Mouse (Mus musculus) hindbrain, embryonic 16.5 days (tissue): ENCODE results near the gene Siva1. TPM values are rescaled to one million over a fixed set of nuclear protein-coding genes. Genes with fewer than 3 reads are reported as not detected.

Experiments used
- ATAC-seq: fragments of 200-750 bp; cut with Nextera tagmentation; 2 replicates; pipeline ENCODE4 v1.8.0; 2017; ENCODE audit warnings: moderate TSS enrichment, moderate library complexity
- H3K27ac ChIP-seq: fragments of 300-500 bp; sonication (generic); 2 replicates; pipeline ENCODE4 v1.5.1; 2014; ENCODE audit warnings: low read depth, mild to moderate bottlenecking, control low read depth, low read length, moderate library complexity
- H3K27me3 ChIP-seq: fragments of 300-500 bp; sonication (generic); replicated peaks from 2 replicates; pipeline ENCODE4 v1.6.1; 2014; ENCODE audit warnings: low read length; ENCODE audit not compliant: control insufficient read depth, insufficient read depth
- H3K36me3 ChIP-seq: fragments of 300-500 bp; sonication (generic); 2 replicates; pipeline ENCODE4 v1.6.1; 2014; ENCODE audit warnings: mild to moderate bottlenecking, low read length, moderate library complexity, mixed read lengths; ENCODE audit not compliant: control insufficient read depth, insufficient read depth
- H3K4me1 ChIP-seq: fragments of 300-500 bp; sonication (generic); 2 replicates; pipeline ENCODE4 v1.6.1; 2014; ENCODE audit warnings: low read depth, low read length; ENCODE audit not compliant: control insufficient read depth, insufficient read depth
- H3K4me2 ChIP-seq: fragments of 300-500 bp; sonication (generic); 2 replicates; pipeline ENCODE4 v1.6.1; 2014; ENCODE audit warnings: mild to moderate bottlenecking, low read length, control low read depth, moderate library complexity
- H3K4me3 ChIP-seq: fragments of 300-500 bp; sonication (generic); 2 replicates; pipeline ENCODE4 v1.5.1; 2014; ENCODE audit warnings: mild to moderate bottlenecking, low read length, control low read depth, moderate library complexity
- H3K9ac ChIP-seq: fragments of 300-500 bp; sonication (generic); 2 replicates; pipeline ENCODE4 v1.6.1; 2014; ENCODE audit warnings: low read depth, mild to moderate bottlenecking, control low read depth, low read length, moderate library complexity
- H3K9me3 ChIP-seq: fragments of 300-500 bp; sonication (generic); 2 replicates; pipeline ENCODE4 v1.6.1; 2014; ENCODE audit warnings: mild to moderate bottlenecking, low read length, moderate library complexity; ENCODE audit not compliant: control insufficient read depth
- WGBS: fragments of 180-500 bp; shearing (Covaris S2); extraction: QIAGEN DNeasy Blood & Tissue Kit; methylation state at CpG from one replicate; pipeline ENCODE4 v1.1.7; 2014; 5-methylcytosine and 5-hydroxymethylcytosine counted together
- polyA plus RNA-seq: library from polyadenylated mRNA; unstranded; fragments of >200 nt; fragmentation: Nextera tagmentation; extraction: Ambion mirVana; gene quantifications from 2 replicates; pipeline ENCODE4 v1.2.1, GENCODE M21; 2015

The Siva1 gene
- polyA plus RNA-seq, 1 experiment from 2014 or later, result 48.1 TPM

GRCm38 (mm10) chr12:112619686-112620353 is 24.7 kb upstream of the Siva1 start, which contains the start of gene Adssl1:
Adssl1 (plus strand) TSS chr12:112620045.
- Histone ChIP-seq H3K27ac (peak within 1 kb of the TSS; percentile 39; the same call in 1 of the 2 replicates), H3K27me3 (peaks cover 15% of the 10 kb centered on the region), H3K4me1 (peaks cover 8% of the 10 kb centered on the region; the same call in 1 of the 2 replicates), H3K4me3 (peak within 1 kb of the TSS; percentile 61), H3K9ac (peak within 1 kb of the TSS; percentile 80), H3K9me3 (no peaks in the 10 kb centered on the region), H3K36me3 (no peaks in the 10 kb centered on the region), H3K4me2 (peak within 1 kb of the TSS; percentile 99)
- WGBS, result under 1% methylated on average over 50 of the region's 56 CpGs
- peak; percentile 51 for ATAC-seq

DNA sequence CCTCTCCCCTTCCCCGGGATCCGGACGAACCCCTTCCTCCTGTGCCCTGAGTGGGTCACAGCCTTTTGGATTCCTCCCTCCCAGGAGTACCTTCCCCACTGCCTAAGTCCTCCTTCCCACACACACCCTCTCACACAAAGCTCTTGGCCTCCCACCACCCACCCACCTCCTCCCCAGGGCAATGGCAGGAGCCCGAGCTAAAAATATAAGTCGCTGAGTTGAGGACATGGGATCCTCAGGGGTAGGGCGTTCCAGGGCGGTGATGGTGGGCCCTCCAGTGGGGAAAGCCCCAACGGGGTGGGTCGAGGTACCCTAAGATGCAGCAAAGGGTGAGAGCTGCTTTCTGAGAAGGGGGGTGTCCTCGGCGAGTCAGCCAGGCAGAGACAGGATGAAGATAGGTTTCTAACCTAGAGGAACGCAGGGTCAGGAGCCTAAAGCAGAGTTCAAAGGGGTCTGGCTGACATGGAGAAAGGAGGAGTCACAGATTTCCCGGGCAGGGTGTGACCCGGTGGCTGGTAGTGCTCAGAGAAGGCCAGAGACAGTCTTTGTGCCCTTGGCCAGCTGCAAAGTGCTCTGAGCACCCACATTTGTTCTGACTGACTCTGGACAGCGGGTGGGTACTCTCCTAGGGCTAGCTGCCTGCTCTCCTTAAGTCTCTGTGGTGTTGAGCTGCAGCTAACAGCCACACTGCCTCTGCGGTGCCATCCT is 24.0 kb upstream of the Siva1 start:
- peaks cover 15% of the 10 kb centered on the region for H3K27me3 ChIP-seq
- ATAC-seq, result no peak; the same call in none of the 2 replicates
- no peaks in the 10 kb centered on the region for H3K9me3 ChIP-seq
- H3K36me3 ChIP-seq, result no peaks in the 10 kb centered on the region
- H3K27ac ChIP-seq, result no peak overlapping the region
- peak overlapping the region; percentile 80 for H3K9ac ChIP-seq
- 9% methylated on average over 16 of the region's 16 CpGs for WGBS
- H3K4me2 ChIP-seq, result peak overlapping the region; percentile 99
- H3K4me1 ChIP-seq, result peaks cover 8% of the 10 kb centered on the region; the same call in 1 of the 2 replicates
- peak overlapping the region; percentile 61 for H3K4me3 ChIP-seq

GRCm38 (mm10) chr12:112621900-112622299 is 22.6 kb upstream of the Siva1 start:
- Histone ChIP-seq H3K36me3 (no peaks in the 10 kb centered on the region), H3K27me3 (peaks cover 15% of the 10 kb centered on the region), H3K4me2 (no peak overlapping the region), H3K4me3 (no peak overlapping the region), H3K9ac (no peak overlapping the region), H3K27ac (no peak overlapping the region), H3K9me3 (no peaks in the 10 kb centered on the region), H3K4me1 (peaks cover 8% of the 10 kb centered on the region; the same call in 1 of the 2 replicates)
- ATAC-seq, result no peak
- 79% methylated on average over 3 of the region's 3 CpGs for WGBS

- 14% methylated on average over 2 of the region's 2 CpGs for WGBS
- Histone ChIP-seq H3K4me2 (no peak overlapping the region), H3K27ac (no peak overlapping the region), H3K9ac (no peak overlapping the region), H3K27me3 (peaks cover 12% of the 10 kb centered on the region), H3K4me1 (peaks cover 8% of the 10 kb centered on the region; the same call in 1 of the 2 replicates), H3K9me3 (no peaks in the 10 kb centered on the region), H3K4me3 (no peak overlapping the region), H3K36me3 (no peaks in the 10 kb centered on the region)
- no peak for ATAC-seq
These were observed 20.7 kb upstream of the Siva1 start for GRCm38 (mm10) chr12:112623742-112624141.

- no peak overlapping the region for H3K4me3 ChIP-seq
- 87% methylated on average over 4 of the region's 4 CpGs for WGBS
- no peaks in the 10 kb centered on the region for H3K36me3 ChIP-seq
- H3K9ac ChIP-seq, result no peak overlapping the region
- ATAC-seq, result no peak
- H3K27me3 ChIP-seq, result peaks cover 10% of the 10 kb centered on the region
- no peak overlapping the region for H3K4me2 ChIP-seq
- H3K27ac ChIP-seq, result no peak overlapping the region
- no peaks in the 10 kb centered on the region; the same call in 1 of the 2 replicates for H3K4me1 ChIP-seq
- no peaks in the 10 kb centered on the region for H3K9me3 ChIP-seq
These were observed 18.8 kb upstream of the Siva1 start for GRCm38 (mm10) chr12:112625700-112626099.

DNA sequence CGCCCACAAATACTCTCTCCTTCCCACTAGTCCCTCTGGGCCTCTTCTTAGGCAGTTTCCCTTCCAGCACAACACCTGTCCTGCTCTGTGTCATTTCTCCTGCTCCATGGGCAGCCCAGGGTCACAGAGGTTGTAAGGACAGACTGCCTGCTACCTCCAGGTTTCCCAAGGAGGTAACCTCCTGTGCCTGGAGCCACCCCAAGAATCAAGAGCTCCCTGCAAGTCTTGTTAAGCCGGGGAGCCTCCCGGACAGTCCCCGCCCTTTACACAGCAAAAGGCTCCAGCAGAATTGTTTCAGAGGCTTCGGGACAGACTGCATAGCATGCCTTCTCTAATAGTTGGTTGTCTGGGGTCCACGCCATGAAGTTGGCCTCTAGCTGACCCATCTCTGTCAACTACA is 18.0 kb upstream of the Siva1 start:
- 78% methylated on average over 6 of the region's 6 CpGs for WGBS
- no peak for ATAC-seq
- H3K4me3 ChIP-seq, result no peak overlapping the region

DNA sequence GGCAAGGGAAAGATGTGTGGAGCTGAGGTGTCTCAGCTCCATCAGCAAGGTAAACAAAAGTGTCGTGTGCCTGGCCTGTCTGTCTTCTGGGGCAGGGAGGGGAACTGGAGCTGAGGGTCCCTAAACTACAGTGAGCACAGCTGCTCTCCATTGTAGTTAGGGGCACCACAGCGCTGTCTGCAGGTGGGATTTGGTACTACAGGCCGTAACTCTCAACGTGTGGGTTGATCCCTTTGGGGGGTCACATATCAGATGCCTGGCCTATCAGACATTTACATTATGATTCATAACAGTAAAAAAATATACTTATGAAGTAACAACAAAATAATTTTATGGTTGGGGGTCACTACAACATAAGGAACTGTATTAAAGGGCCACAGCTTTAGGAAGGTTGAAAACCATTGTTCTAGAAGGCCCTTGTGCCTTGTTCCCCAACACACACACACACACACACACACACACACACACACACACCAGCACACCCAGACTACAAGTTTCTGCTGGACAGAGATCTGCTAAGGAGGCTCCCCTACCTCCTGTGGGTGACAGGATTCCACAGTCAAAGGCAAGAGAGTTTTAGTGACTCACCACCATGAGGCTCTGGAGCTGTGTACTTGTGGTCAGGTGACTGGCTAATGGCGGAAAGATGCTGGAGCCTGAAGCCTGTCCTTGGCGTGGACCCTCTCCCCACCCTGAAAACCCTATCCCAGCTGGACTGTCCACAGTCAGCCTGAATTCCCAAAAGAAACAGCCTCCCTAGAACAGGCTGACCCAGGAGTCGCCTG is 17.2 kb upstream of the Siva1 start:
- ATAC-seq, result no peak
- 64% methylated on average over 7 of the region's 7 CpGs for WGBS
- no peak overlapping the region for H3K9ac ChIP-seq
- H3K27ac ChIP-seq, result no peak overlapping the region
- no peak overlapping the region for H3K4me2 ChIP-seq
- 0 out of 2 replicates have a peak, but pooled peaks cover 2% of the 10 kb centered on the region for H3K27me3 ChIP-seq
- H3K4me3 ChIP-seq, result no peak overlapping the region
- no peaks in the 10 kb centered on the region; the same call in 1 of the 2 replicates for H3K4me1 ChIP-seq
- H3K36me3 ChIP-seq, result no peaks in the 10 kb centered on the region
- no peaks in the 10 kb centered on the region for H3K9me3 ChIP-seq

More for the DNA sequence above, 18.0 kb upstream of the Siva1 start:
- Histone ChIP-seq H3K4me1 (no peaks in the 10 kb centered on the region; the same call in 1 of the 2 replicates), H3K4me2 (no peak overlapping the region), H3K9me3 (no peaks in the 10 kb centered on the region), H3K36me3 (no peaks in the 10 kb centered on the region), H3K27me3 (peaks cover 5% of the 10 kb centered on the region; the same call in 1 of the 2 replicates), H3K9ac (no peak overlapping the region), H3K27ac (no peak overlapping the region)

DNA sequence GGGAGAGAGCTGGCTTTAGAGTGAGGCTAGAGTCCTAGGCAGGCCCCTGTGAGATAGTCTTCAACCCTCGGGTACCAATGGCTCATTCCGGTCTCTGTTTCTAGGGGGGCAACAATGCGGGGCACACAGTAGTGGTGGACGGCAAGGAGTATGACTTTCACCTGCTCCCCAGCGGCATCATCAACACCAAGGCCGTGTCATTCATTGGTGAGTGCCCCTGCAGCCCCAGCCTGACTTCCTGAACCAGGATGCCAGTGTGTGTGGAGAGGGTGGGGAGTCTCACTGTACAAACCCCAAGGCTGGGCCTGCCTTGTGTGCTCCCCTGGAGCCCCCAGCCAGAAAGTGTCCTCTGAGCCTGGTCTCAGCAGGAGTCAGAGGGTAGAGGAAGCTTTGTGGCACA is 16.3 kb upstream of the Siva1 start:
- ATAC-seq, result no peak
- Histone ChIP-seq H3K4me2 (no peak overlapping the region), H3K9me3 (no peaks in the 10 kb centered on the region), H3K4me1 (no peaks in the 10 kb centered on the region; the same call in 1 of the 2 replicates), H3K27me3 (no peaks in the 10 kb centered on the region), H3K36me3 (no peaks in the 10 kb centered on the region), H3K4me3 (no peak overlapping the region), H3K9ac (no peak overlapping the region), H3K27ac (no peak overlapping the region)
- 89% methylated on average over 6 of the region's 6 CpGs for WGBS
